Mouse (Mus musculus) cerebellum, adult 2 months (tissue): ENCODE results near the gene Ptger1. TPM values are rescaled to one million over a fixed set of nuclear protein-coding genes. Genes with fewer than 3 reads are reported as not detected.
A peak's percentile ranks its signal among the peaks of the same experiment; 100 is the strongest.

Experiments used
- DNase-seq, 2 experiments: peaks; one replicate each; pipeline ENCODE4 v3.0.0; 2021
- H3K27ac ChIP-seq: fragments of 200-500 bp; 2 replicates; pipeline ENCODE4 v1.5.1; 2012; ENCODE audit warnings: low read length, control low read depth, inconsistent platforms; ENCODE audit not compliant: insufficient read depth
- H3K27me3 ChIP-seq: fragments of 200-500 bp; 2 replicates; pipeline ENCODE4 v1.6.1; 2012; ENCODE audit warnings: inconsistent platforms, mild to moderate bottlenecking, low read length, moderate library complexity; ENCODE audit not compliant: control insufficient read depth, insufficient read depth
- H3K4me1 ChIP-seq: fragments of 200-500 bp; 2 replicates; pipeline ENCODE4 v1.6.1; 2011; ENCODE audit warnings: low read length; ENCODE audit not compliant: control insufficient read depth, insufficient read depth
- H3K4me3 ChIP-seq: fragments of 200-500 bp; replicated peaks from 2 replicates; pipeline ENCODE3; 2011; ENCODE audit warnings: mild to moderate bottlenecking, low read depth, low read length, control low read depth; ENCODE audit not compliant: insufficient read depth
- CTCF ChIP-seq: fragments of 200-500 bp; IDR thresholded peaks from 2 replicates; pipeline ENCODE4 v1.5.1; 2011; ENCODE audit warnings: low read depth, mild to moderate bottlenecking, control low read depth, low read length, moderate library complexity, borderline replicate concordance; ENCODE audit not compliant: insufficient read depth
- POLR2A ChIP-seq: fragments of 200-500 bp; IDR thresholded peaks from 2 replicates; pipeline ENCODE4 v1.6.1; 2011; ENCODE audit warnings: low read length, control low read depth, borderline replicate concordance; ENCODE audit not compliant: insufficient read depth
- WGBS: fragments of 180-500 bp; shearing (Covaris S2); methylation state at CpG from one replicate; pipeline ENCODE4 v1.1.7; 2018; 5-methylcytosine and 5-hydroxymethylcytosine counted together
- polyA plus RNA-seq: library from polyadenylated mRNA; depleted of rRNA; stranded (reverse); fragments of >200 nt; gene quantifications from 2 replicates; pipeline ENCODE4 v1.2.3, GENCODE M21; 2012; rRNA removed

Ptger1 gene
- 0.76 and 0.77 TPM in 2 replicates for polyA plus RNA-seq

DNA sequence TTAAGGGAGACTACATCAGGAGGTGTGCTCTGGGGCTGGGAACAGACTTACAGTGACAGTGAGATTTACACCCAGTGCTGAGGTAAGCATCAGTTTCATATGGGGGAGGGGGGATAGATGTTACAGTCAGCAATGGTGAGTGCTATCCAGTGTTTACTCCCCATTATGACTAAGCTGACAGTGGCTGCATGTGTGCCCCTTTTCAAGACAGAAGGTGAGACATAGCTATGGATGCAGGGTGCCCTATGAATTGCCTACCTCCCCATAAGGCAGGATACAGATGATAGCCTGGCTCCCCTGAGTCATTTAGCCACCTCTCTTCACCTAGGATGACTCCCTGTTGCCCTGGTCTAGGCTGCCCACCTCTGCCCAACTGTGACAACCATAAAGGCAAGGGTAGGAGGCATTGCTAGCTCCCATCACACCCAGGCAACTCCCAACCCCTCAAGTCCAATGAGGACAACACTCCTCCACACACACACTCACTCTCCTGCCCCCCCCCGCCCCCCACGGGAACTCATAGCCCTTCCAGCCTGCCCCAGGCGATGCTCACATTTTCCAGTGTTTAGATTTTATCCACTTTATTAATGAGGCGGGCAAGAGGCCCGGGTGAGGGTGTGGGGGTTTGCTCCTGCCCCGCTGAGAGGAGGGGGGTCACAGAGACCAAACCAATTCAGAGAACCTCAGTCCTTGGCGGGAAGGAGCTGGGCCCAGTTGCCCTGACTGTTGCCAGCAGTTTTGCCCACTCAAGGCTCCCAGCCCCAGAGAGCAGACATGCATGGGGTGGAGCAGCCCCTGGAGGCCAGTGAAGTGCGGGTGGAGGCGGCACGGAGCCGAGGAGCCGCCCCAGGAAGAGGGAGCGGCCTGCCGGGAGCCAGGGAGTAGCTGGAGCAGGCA lies at the start of gene Ptger1:
Gene Ptger1, plus strand, starts transcription at position 710 of the 897 bp plus-strand sequence.
- Histone ChIP-seq H3K4me1 (no peaks in the 10 kb centered on the region; the same call in 1 of the 2 replicates), H3K27ac (no peak within 1 kb of the TSS), H3K4me3 (no peak within 1 kb of the TSS), H3K27me3 (no peaks in the 10 kb centered on the region)
- TF ChIP-seq CTCF (no peak), POLR2A (no peak)
- WGBS = 13% methylated on average over 14 of the region's 14 CpGs
- peak in 1 of 2 experiments; percentile 13 for DNase-seq

DNA sequence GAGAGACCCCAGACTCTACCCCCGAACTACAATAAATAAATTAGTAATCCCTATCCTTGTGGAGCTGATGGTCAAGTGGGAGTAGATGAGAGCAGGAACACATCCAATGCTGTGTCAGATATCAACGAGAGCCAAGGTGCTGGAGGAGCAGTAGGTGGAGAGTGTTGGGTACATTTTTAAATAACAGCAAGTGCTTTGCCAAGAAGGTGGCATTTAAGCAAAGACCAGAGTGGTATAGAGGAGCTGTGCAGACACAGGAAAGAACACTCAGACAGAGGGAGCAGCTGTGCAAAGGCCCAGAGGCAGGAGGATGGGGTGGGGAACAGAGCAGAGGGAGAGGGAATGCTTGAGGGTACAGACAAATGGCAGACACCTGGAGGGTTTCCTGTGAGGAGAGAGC lies 49.4 kb upstream of the Ptger1 start:
- H3K4me3 ChIP-seq = no peak overlapping the region
- no peaks in the 10 kb centered on the region; the same call in 1 of the 2 replicates for H3K4me1 ChIP-seq
- no peak for TF ChIP-seq CTCF
- TF ChIP-seq POLR2A = no peak
- no peaks in the 10 kb centered on the region for H3K27me3 ChIP-seq
- DNase-seq = no peak
- no peak overlapping the region for H3K27ac ChIP-seq
- 77% methylated on average over 2 of the region's 2 CpGs for WGBS

DNA sequence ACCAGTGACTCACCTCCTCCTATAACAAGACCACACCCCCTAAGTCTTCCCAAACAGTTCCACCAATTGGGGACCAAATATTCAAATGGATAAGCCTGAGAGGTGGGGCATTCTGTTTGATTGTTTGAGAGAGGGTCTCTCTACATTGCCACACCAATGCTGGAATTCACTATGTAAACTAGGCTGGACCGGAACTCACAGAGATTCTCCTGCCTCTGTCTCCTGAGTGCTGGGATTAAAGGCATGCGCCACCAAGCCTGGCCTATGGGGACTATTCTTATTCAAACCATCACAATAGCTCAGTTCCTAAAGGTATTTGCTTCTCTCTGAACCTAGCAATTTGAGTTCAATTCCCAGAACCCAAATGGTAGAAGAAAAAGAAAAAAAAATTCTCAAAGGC lies 47.9 kb upstream of the Ptger1 start:
- Histone ChIP-seq H3K4me1 (no peaks in the 10 kb centered on the region; the same call in 1 of the 2 replicates), H3K27me3 (no peaks in the 10 kb centered on the region), H3K4me3 (no peak overlapping the region), H3K27ac (no peak overlapping the region)
- TF ChIP-seq POLR2A = no peak
- no peak for TF ChIP-seq CTCF
- WGBS = 96% methylated on average over 2 of the region's 2 CpGs
- DNase-seq = no peak

DNA sequence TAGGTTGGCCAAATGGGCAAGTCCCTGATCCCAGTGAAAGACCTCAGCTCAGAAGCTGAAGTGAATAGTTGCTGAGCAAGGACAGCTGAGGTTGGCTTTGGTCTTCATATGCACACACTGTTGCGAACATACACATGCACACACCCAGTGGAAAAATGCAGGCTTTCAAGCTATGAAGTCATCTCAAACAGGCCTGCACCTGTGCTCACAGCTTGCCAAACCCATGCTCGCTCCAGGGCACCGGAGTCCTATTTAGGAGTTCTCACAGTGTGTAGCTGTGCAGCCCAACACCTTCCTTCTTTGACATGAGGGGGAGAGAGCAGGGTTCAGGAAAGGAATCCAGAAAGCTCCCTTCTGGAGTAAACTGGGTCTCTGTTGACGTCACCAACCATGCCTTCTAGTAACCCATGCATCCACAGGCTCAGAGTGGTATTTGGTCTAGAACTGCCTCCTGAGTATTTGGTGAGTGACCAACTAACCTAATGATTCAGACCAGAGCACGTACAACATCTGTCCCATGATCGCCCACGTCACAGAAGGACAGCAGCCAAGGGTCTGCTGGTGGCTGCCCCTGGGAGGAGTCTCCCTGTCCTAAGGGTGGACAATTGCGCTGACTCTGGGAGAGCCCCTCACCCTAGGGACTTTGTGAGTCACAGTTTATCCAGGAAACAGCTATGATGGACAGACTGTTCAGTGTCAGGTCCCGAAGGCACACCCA lies 46.8 kb upstream of the Ptger1 start:
- no peaks in the 10 kb centered on the region for H3K27me3 ChIP-seq
- DNase-seq = no peak
- H3K4me1 ChIP-seq = no peaks in the 10 kb centered on the region; the same call in 1 of the 2 replicates
- 75% methylated on average over 9 of the region's 9 CpGs for WGBS
- no peak overlapping the region for H3K27ac ChIP-seq
- no peak overlapping the region for H3K4me3 ChIP-seq
- TF ChIP-seq CTCF (no peak), POLR2A (no peak)

DNA sequence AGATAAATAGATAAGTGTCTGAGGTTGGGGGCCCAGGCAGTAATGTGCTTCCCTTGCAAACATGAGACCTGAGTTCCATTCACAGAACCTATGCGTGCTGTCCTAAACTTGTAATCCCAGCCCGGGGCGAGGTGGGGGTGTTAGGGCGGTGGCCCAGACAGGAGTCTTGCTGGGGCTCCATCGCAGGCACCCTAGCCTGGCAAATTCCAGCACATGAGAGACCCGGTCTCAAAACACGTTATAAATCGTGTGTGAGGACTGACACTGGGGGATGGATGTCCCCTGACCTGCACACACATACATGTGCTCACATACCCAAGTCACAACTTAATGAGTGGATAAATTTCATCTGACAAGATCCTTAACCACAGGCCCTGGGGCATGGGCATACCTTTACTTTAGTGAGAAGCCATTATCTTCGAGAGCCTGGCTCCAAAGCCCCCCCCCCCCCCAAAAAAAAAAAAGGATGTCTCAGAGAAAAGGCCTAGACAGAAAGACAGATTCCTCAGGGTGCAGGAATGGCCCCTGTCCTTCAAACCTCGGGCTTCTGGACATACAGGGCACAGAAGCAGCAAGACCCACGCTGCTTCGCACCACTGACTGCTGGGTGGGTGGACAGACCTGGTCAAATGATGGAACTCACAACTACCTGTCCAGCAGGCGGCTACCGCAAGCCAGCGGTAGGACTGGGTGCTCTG lies 44.6 kb upstream of the Ptger1 start:
- Histone ChIP-seq H3K27ac (no peak overlapping the region), H3K4me1 (no peaks in the 10 kb centered on the region; the same call in 1 of the 2 replicates), H3K27me3 (no peaks in the 10 kb centered on the region), H3K4me3 (peak overlapping the region; percentile 43)
- no peak for TF ChIP-seq POLR2A
- TF ChIP-seq CTCF = no peak
- WGBS = 53% methylated on average over 15 of the region's 15 CpGs
- no peak for DNase-seq

DNA sequence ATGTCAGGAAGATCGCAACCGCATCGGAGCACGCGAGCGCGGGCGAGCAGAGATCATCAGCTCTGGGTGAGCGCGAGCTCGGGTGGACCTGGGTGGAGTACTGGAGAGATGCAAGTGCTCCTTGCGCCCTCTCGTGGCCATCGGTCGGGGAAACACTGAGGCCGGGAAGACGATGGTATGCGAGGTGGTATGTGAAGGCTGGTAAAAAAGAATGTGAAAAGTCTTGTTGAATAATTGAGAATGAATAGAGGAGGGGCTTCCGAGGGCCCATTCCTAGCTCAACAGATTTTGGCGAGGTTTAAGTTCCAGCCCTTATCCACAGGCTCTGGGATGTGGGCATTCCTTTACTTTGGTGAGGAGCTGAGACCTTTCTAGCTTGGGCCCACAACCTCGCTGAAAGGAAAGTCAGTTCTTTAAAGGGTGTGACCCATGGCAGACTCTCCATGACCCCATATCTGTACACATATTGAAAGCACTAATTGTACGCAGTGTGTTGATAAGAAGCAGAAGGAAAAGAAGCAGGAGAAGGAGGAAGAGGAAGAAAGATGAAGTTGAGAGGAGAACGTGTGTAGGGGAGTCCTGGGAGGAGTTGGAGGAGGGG lies 44.0 kb upstream of the Ptger1 start:
- H3K4me3 ChIP-seq = peak overlapping the region; percentile 43
- no peaks in the 10 kb centered on the region; the same call in 1 of the 2 replicates for H3K4me1 ChIP-seq
- 0 out of 2 replicates have a peak, but pooled peaks have one; percentile 33 for TF ChIP-seq POLR2A
- peak; percentile 91 for TF ChIP-seq CTCF
- no peak overlapping the region for H3K27ac ChIP-seq
- no peaks in the 10 kb centered on the region for H3K27me3 ChIP-seq
- DNase-seq = peak; percentile 89 to 94
- 11% methylated on average over 23 of the region's 23 CpGs for WGBS

DNA sequence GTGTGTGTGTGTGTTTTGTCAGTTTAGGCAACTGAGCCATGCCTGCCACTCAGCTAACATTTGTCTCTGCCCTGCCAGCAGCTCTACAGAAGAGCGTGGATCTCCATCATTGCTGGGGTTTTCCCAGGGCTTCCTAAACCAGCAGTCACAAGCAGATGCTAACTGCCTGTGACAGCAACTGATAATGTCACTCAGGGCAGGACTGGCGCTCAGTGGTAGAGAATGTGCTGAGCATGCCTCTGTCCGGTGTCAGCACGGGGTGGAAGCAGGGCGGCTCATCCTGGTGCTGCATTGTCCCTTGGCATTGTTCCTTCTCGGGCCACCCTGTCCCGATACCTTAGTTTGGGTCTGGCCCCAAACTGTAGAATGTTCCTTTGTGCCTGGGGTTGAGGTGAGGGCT lies 42.9 kb upstream of the Ptger1 start:
- Histone ChIP-seq H3K27me3 (no peaks in the 10 kb centered on the region), H3K27ac (no peak overlapping the region), H3K4me1 (no peaks in the 10 kb centered on the region; the same call in 1 of the 2 replicates), H3K4me3 (no peak overlapping the region)
- WGBS = 88% methylated on average over 7 of the region's 7 CpGs
- no peak for DNase-seq
- no peak for TF ChIP-seq POLR2A
